Mouse (Mus musculus) cerebellum, adult 2 months (tissue): ENCODE measurements around the gene Slc7a11.

Experiments used
- CTCF ChIP-seq: fragments of 200-500 bp; IDR thresholded peaks from 2 replicates; pipeline ENCODE4 v1.5.1; 2011; ENCODE audit warnings: low read depth, mild to moderate bottlenecking, control low read depth, low read length, moderate library complexity, borderline replicate concordance; ENCODE audit not compliant: insufficient read depth
- POLR2A ChIP-seq: fragments of 200-500 bp; IDR thresholded peaks from 2 replicates; pipeline ENCODE4 v1.6.1; 2011; ENCODE audit warnings: low read length, control low read depth, borderline replicate concordance; ENCODE audit not compliant: insufficient read depth

DNA sequence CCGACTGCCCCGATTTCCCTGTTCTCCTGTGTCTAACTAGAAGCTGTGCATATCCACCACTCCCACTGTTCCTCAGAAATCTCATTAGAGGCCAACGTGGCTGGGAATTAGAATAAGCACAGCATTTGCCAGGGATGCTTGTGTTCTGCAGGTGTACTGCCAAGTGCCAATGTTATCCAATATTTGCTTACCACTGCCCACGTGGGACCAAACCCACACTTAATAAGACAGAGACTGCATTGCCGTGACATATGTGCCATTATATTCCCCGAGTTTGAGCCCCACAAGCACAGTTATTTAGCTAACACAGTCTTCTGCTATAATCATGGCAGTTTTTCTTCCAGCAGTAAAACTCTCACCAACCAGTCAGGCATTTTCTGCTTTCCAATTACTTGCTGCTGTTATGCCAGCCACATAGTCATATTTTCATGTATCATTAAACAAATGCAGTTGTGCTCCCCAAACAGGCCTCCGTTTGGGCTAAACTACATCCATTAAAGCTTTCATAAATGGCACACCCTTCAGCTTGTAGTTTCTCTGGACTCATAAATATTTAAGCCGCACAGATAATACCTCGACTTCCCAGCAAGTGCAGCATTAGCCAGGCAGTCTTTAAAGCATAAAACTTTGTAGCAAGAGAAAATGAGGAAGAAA lies 407.4 kb downstream of the Slc7a11 start:
- no peak for TF ChIP-seq POLR2A
- TF ChIP-seq CTCF: no peak
